Mouse (Mus musculus) olfactory bulb, adult 2 months (tissue): ENCODE results near the gene Atp2b1. TPM values are rescaled to one million over a fixed set of nuclear protein-coding genes. Genes with fewer than 3 reads are reported as not detected.

Source experiments
- H3K27ac ChIP-seq: fragments of 200-500 bp; 2 replicates; pipeline ENCODE4 v1.5.1; 2012; ENCODE audit warnings: low read depth, low read length; ENCODE audit not compliant: insufficient read depth
- H3K4me1 ChIP-seq: fragments of 200-500 bp; 2 replicates; pipeline ENCODE4 v1.6.1; 2012; ENCODE audit warnings: low read length; ENCODE audit not compliant: control insufficient read depth, insufficient read depth
- H3K4me3 ChIP-seq: fragments of 200-500 bp; 2 replicates; pipeline ENCODE4 v1.5.1; 2012; ENCODE audit warnings: mild to moderate bottlenecking, low read depth, low read length, moderate library complexity; ENCODE audit not compliant: insufficient read depth
- CTCF ChIP-seq: fragments of 200-500 bp; IDR thresholded peaks from 2 replicates; pipeline ENCODE4 v1.5.1; 2012; ENCODE audit warnings: low read depth, mild to moderate bottlenecking, low read length, moderate library complexity; ENCODE audit not compliant: insufficient read depth
- POLR2A ChIP-seq: fragments of 200-500 bp; IDR thresholded peaks from 2 replicates; pipeline ENCODE4 v1.6.1; 2012; ENCODE audit warnings: mild to moderate bottlenecking, low read depth, low read length, moderate library complexity; ENCODE audit not compliant: insufficient read depth
- WGBS: fragments of 180-500 bp; shearing (Covaris S2); methylation state at CpG from one replicate; pipeline ENCODE4 v1.1.7; 2018; 5-methylcytosine and 5-hydroxymethylcytosine counted together
- polyA plus RNA-seq: library from polyadenylated mRNA; stranded (reverse); fragments of >200 nt; gene quantifications from 2 replicates; pipeline ENCODE4 v1.2.4, GENCODE M21; 2012; ENCODE audit warnings: low replicate concordance; ENCODE audit not compliant: missing spikeins, insufficient read depth, insufficient read length

Atp2b1 gene
- polyA plus RNA-seq, 1 experiment = 685 TPM

DNA sequence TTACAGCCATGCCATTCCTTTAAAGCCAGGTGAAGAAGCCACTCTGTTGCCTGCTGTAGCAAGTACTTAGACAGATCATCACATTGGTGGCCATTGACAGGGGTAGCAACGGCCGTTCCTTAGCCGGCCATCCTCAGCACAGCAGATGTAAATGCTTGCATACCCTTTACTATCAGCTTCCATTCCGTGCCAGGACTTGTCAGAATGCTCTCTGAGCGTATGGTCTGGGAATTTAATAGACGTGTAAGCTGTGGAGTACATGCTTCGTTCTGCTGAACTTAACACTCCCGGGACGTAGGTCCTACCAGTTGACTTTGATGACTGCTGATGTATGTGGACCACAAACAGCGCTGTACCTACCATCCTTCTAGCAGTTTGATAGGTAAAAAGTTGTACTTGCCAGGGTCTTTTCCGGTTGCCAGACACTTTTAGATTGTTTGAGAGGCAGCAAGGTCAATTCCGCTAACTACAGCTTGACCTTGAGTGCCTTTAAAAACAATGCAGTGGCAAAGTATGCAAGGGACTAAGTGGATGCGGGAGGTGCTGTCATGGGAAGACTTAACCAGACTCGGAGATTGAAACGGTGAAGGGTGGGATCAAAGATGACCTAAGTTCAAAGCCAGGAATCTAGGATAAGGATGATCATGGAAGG is 53.2 kb downstream of the Atp2b1 start:
- 92% methylated on average over 15 of the region's 15 CpGs for WGBS

DNA sequence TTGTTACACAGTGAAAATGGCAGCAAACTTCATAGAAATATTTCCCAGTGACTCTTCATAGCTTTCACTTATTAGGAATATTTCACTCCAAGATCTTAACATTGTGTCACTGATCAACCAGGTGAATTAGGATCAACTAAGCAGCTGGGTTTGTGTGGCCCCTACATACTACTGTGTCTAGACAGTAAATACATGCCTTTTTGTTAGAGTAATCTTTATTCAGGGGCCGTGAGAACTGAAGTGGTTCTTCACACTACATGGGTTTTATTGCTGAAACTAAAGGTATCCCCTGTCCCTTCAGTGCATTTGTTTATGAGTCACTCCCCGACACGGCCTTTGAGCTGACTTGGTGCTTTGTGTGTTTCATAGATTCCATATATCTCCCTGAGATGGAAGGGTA is 56.7 kb downstream of the Atp2b1 start:
- 56% methylated on average over 3 of the region's 3 CpGs for WGBS
- TF ChIP-seq POLR2A (no peak), CTCF (no peak)
- H3K27ac ChIP-seq = no peak overlapping the region
- no peak overlapping the region for H3K4me3 ChIP-seq
- peaks cover 6% of the 10 kb centered on the region; the same call in 1 of the 2 replicates for H3K4me1 ChIP-seq

More for the DNA sequence above, 53.2 kb downstream of the Atp2b1 start:
- Histone ChIP-seq H3K4me3 (no peak overlapping the region), H3K4me1 (peaks cover 2% of the 10 kb centered on the region), H3K27ac (no peak overlapping the region)
- TF ChIP-seq CTCF = no peak
- no peak for TF ChIP-seq POLR2A

DNA sequence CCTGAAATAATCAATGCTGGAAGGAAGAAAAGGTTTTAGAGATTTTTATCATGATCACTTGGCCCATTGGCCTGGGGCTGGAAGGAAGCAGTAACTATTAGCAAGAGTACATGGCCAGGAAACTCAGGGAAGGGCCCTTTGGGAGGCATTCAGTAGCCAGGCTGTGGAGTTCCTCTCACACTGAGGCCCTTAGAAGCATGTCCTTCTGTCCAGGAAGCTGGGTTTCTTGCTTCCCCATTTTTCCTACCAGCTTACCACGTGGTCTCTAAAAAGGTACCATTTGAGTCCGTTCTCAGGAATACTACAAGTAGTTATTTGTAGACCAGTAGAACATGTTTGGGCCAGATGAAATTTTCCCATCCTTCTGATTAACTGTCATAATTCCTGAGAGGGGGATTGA is 58.2 kb downstream of the Atp2b1 start:
- Histone ChIP-seq H3K4me1 (peaks cover 12% of the 10 kb centered on the region), H3K27ac (no peak overlapping the region), H3K4me3 (no peak overlapping the region)
- TF ChIP-seq CTCF = no peak
- TF ChIP-seq POLR2A = no peak
- WGBS = 62% methylated on average over 2 of the region's 2 CpGs

DNA sequence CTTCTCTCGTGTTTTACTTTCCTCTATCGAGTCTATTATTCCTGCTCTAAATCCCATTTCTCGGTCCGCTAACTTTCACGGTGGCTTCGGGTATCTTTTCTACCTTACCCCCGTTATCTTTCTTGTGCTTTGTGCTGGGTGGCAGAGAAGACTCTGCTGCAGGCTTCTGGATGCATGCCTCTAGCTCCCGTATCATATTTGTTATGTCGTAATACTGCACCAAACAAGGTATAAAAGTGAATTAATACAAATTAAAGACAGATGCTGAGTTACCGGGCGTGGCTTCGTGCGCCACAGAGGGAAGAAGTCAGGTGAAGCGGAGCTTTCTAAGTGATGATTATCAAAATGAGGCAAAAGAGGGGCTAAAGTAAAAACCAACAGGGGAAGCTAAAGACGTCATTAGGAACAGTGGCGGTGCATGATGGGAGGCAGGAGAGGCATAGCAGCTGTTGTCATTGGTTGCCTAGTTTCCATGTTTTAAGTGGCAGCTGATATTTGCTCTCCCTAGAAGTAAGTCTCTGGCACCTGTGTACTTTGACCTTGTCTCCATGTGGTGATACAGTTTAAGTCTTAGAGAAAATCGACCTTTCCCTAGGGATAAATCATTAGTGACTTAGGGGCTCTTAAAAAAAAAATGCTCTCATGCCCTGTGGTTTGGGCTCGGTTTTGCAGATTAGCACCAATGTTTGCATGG is 58.9 kb downstream of the Atp2b1 start:
- no peak overlapping the region for H3K27ac ChIP-seq
- TF ChIP-seq CTCF (no peak), POLR2A (no peak)

DNA sequence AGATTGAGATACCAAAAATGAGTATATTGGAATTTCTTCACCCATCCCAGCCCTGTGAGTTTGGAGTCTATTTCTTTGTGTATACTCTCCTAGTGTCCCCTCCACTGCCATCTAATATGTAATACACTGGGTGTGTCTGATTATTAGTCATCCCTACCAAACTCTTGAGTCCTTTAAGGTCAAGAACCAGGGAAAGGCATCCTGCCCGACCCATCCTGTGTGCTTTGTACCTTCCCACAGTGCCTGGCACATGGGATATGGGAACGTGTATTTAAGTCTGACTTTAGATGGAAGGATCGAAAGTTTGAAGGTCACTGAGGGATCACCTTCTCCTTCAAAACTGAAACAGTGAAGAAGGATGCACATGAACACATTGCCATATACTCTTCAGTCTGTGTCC is 60.4 kb downstream of the Atp2b1 start:
- Histone ChIP-seq H3K4me3 (no peak overlapping the region), H3K27ac (no peak overlapping the region), H3K4me1 (peaks cover 15% of the 10 kb centered on the region)
- TF ChIP-seq CTCF (no peak), POLR2A (no peak)
- WGBS = 69% methylated on average over 3 of the region's 3 CpGs

More for the DNA sequence above, 58.9 kb downstream of the Atp2b1 start:
- WGBS = 67% methylated on average over 18 of the region's 18 CpGs
- no peak overlapping the region for H3K4me3 ChIP-seq
- H3K4me1 ChIP-seq = peaks cover 12% of the 10 kb centered on the region

DNA sequence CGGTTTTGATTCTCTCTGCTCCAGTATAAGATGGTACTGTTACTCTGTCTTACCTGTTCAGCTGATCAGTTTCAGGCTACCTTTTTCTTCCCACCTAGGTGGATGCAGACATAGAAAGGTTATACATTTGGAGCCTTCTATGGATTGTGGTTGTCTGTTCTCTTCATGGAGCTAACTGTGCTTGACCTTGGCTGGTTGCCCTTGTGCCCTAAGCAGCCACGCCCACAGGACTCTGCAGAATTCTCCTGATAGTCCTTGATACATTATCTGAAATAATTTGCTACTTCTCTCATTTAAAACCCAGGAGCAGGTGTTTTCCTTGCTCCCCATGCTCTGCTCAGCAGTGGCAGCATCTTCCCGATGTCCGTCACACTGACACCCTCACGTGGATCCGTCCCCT is 61.4 kb downstream of the Atp2b1 start:
- H3K4me1 ChIP-seq = peaks cover 15% of the 10 kb centered on the region
- TF ChIP-seq POLR2A = no peak
- no peak for TF ChIP-seq CTCF
- H3K27ac ChIP-seq = no peak overlapping the region; the same call in 1 of the 2 replicates
- H3K4me3 ChIP-seq = no peak overlapping the region
- 62% methylated on average over 6 of the region's 6 CpGs for WGBS

DNA sequence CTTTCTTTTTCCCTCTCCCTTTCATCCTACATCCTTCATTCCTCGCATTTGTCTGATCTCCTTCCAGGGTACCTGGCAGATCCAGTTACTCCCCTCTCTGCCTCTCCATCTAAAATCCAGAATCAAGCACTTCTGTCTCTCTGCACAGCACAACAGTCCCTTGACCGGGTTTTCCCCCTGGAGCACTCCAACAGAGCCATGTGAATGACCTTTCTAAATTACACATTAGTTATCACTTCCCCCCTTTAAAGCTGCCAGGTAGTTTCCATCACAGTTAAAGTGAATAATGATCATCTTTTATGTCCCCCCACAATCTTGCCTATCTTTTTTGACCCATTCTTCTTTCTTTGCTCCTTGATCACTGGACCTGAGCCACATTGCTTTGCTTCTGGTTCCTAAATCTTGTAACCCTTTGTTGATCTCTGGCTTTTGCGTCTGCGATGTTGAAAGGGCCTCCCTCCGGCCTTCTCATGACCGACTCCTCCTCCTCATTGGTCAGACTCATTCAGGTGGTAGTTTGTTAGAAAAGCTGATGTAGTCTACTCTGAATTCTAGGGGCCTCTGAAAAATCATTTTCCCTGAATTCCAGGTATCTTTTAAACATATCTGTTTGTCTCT is 62.8 kb downstream of the Atp2b1 start:
- no peak for TF ChIP-seq POLR2A
- no peak for TF ChIP-seq CTCF
- H3K4me1 ChIP-seq = peaks cover 15% of the 10 kb centered on the region
- H3K27ac ChIP-seq = no peak overlapping the region
- H3K4me3 ChIP-seq = no peak overlapping the region
- WGBS = 43% methylated on average over 6 of the region's 6 CpGs

DNA sequence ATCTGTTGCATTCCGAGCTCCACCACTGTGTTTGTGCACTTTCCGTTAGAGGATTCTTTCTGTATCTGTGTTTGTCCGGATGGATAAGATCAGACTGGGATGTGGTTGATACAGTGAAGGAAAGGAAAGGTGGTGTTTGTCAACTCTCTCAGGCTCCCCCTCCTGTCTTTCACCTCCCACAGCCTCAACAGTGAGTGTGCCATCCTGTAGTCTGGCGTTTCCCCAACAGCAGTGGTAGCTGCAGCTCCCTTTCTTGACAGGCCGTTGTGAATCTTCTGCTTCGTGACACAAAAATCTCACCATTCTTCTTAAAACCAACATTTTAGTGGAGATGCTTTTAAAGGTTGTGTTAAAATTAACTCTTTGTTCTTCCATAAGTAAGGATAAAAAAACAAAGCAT is 64.6 kb downstream of the Atp2b1 start:
- 55% methylated on average over 6 of the region's 6 CpGs for WGBS
- H3K27ac ChIP-seq = no peak overlapping the region
- peaks cover 13% of the 10 kb centered on the region for H3K4me1 ChIP-seq
- H3K4me3 ChIP-seq = no peak overlapping the region
- no peak for TF ChIP-seq CTCF
- no peak for TF ChIP-seq POLR2A

DNA sequence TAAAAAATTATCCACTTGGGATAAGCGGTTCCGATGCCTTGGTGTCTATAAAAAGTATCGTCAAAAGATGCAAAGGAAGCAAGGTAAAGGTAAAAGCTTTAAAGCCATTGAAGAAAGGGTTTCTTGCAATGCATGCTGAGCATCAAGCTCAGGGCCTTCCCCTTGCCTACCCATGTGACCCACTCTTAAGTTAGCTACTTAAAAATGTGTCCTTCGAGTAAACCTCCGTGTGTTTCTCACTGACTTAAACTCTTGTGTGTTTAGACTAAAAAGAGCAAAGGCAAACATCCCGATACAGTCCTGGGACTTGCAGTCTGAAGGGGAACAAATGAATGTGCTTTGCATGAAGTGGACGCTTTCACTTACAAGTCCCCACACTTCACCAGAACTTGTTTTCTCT is 65.1 kb downstream of the Atp2b1 start:
- H3K4me3 ChIP-seq = no peak overlapping the region
- 55% methylated on average over 7 of the region's 7 CpGs for WGBS
- TF ChIP-seq CTCF (no peak), POLR2A (no peak)

More for the DNA sequence above, 65.1 kb downstream of the Atp2b1 start:
- peaks cover 13% of the 10 kb centered on the region for H3K4me1 ChIP-seq
- H3K27ac ChIP-seq = no peak overlapping the region
